Mouse (Mus musculus): ENCODE data around the gene Hist2h2aa2.
"Not testable (repeated sequence)": the region's sequence is repeated elsewhere in the genome, so short reads cannot be mapped to it uniquely, and the experiment has no call there.

Hist2h2aa2 gene

DNA sequence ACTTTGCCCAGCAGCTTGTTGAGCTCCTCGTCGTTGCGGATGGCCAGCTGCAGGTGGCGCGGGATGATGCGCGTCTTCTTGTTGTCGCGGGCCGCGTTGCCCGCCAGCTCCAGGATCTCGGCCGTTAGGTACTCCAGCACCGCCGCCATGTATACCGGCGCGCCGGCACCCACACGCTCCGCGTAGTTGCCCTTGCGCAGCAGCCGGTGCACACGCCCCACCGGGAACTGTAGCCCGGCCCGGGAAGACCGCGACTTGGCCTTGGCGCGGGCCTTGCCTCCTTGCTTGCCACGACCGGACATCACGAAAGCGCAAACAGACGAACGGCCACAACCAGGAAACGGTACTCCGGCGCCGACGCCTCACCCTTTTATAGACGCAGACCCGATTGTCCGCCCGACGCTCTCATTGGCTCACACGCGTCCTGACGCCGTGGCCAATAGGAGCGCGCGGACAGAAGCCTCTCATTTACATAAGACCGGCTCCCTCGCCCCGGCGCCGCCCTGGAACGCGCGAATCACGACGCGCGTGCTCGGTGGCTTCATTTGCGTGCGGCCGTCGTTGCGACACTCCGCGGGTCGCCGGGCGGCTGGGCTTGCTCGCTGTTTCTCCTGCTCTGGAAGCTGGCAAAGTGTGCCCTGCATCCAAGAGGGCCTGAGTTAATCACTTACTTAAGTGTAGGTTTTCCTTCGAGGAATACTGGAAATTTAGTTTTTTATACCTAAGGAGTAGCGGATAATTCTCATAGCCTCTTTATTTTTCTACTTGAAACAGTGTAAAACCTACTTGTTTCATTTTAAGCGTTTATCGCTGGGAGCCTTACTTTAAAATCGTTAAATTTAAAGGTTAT, at the start of gene Hist2h2aa2:
Hist2h2aa2 (minus strand) TSS at position 328 of the 850 bp plus-strand sequence.
- DNase-seq (ENCODE audit: low spot score): peak; percentile 89

DNA sequence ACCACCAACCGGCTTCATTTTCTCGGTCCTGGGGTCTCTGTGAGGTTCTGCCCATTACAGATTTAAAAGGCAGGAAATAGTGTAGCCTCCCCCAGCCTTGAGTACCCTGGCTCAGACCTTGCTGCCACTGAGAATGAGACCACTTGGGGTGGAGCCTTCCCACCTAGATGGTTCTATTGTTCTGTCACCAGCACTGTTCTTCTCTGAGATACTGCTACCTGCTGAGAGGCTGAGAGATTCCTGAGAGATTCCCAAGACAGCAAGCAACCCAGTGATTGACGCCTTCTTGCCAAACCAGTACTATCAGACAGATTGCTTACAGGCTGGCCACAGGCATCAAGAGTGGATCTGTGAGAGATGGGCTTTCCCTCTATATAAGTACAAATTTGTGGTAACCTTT, 49.1 kb upstream of the Hist2h2aa2 start:
- DNase-seq (ENCODE audit: low spot score): no peak

DNA sequence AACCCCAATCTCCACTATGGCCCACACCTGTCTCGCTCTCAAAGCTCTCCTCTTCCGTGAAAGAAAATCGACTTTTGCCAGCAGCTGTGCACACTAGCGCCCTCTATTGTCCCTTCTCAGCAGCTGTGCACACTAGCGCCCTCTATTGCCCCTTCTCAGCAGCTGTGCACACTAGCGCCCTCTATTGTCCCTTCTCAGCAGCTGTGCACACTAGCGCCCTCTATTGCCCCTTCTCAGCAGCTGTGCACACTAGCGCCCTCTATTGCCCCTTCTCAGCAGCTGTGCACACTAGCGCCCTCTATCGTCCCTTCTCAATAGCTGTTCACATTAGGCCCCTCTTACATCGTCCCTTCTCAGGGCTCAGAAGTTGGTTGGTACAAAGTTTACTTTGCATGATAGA, 47.3 kb upstream of the Hist2h2aa2 start:
- not testable (repeated sequence) for DNase-seq (ENCODE audit: low spot score)

DNA sequence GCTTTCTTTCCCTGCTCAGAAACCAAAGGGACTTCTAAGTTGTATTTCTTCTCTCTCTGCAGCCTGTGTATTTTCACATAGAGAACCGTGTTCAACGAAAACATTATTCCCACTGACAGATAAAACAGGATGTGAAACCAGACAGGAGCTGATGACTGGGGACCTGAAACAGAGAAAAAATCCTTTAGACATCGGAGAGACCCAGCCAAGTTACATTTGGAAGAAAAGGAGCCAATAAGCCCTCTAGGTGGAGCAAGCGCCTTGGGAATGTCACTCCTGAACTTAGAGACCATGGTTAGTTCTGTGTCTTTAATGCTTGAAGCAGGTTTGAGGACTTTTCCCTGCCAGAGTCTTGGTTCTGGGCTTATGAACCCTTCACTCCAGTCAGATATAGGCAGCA, 44.4 kb upstream of the Hist2h2aa2 start:
- DNase-seq (ENCODE audit: low spot score): no peak

DNA sequence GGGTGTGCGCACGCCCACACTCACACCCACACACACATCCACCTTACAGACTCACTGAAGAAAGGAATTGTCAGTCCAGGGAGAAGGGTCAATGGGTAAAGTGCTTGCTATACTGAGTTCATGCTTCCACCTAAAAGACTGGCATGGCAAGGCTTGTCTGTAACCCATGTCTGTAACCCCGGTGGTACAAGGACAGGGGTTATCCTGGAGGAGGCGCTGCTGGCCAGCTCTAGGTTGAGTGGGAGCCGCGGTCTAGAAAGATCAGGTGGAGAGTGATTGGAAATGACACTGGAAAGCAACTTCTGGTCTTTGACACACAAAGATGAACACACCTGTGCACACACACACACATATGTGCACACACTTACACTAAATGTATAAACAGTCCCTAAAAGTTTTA, 40.6 kb upstream of the Hist2h2aa2 start:
- DNase-seq (ENCODE audit: low spot score): no peak

DNA sequence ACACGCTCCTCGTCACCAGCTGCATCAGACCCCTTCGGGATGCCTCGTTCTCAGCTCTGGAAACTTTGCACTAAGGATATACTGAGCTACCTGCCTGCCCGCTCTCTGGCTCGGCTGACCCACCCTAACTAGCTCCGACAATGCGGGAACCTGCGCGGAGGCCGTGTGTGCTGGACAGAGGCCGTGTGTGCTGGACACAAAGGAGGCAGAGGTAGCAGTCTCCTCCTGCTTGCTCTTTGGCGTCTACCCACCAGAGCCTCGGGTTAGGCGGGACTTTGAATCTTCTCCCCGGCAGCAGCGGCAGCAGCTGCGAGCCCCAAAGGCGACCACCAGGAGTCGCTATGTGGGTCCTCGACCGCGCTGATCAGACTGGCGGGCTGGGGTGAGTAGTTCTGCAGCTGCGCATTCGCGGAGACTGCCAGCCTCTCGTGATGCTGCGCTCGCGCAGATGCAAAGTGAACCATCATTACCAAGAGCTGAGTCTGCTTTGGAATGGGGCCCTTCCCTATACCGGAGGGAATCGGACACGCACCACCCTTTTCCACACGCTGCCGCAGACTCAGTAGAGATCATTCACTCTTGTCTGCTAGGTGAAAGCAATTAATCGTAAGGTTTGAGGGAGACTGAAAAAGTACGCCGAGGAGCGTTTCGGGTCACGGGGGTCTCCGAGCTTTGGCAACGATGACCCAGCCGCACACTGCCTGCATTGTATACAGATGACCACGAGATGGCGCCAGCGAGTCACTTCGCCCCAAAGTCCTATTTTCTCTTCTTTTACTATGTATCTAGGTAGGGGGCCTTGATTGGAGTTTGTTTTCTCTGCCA, 37.9 kb upstream of the Hist2h2aa2 start:
- peak; percentile 89 for DNase-seq (ENCODE audit: low spot score)

DNA sequence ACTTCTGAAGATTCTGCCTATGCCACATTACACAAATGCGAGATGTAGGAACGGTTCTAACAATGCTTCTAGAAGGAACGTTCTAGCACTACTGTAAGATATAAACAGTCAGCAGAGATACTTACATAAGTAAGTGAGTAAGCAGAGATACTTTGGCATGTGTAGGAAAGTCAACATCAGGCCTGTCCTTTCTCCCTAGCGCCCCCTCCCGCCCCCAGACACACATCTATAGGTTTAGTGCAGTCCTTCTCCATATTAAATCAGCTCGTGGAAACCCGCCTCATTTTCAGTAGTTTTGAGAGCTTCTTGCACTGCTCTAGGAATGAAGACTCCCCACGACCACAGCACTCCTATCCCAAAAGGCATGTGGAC, 37.3 kb upstream of the Hist2h2aa2 start:
- no peak for DNase-seq (ENCODE audit: low spot score)

DNA sequence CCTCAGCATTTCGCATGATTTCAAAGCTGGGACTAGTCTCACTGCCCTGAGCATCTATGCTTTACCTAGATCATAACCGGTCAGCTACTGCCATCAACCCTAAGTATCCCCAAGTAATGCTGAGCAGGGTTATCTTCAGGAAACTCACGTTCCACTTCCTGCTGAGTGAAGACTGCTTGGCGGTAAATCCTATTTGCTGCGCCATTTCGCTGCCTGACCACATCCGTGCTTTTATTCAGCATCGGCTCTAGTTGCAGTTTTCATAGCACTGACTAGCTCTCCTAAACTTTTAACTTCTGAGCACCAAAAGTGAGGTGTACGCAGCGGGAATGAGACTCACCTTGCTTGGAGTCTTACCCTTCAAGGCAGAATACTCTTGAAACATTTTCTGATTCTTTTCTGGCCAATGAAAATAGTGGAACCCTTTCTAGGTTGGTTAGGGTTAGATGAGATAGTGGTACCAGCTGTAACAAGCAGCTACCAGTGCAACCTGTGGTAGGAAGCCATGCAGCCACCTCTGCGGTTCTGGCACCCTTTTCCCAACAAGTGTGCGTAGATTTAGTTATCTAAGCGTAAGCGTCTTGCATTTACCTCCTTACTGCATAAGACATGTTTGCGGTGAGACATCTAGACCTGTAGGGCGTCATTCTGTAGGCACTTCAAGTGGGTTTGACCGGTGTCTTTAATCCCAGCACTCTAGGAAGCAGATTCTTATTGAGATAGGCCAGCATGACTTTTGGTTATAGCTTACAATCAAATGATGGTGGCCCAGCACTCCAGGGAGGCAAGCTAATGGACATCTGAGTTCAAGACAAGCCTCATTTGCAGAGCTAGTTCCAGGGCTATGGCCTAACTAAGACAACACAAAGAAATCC, 33.8 kb upstream of the Hist2h2aa2 start:
- no peak for DNase-seq (ENCODE audit: low spot score)

DNA sequence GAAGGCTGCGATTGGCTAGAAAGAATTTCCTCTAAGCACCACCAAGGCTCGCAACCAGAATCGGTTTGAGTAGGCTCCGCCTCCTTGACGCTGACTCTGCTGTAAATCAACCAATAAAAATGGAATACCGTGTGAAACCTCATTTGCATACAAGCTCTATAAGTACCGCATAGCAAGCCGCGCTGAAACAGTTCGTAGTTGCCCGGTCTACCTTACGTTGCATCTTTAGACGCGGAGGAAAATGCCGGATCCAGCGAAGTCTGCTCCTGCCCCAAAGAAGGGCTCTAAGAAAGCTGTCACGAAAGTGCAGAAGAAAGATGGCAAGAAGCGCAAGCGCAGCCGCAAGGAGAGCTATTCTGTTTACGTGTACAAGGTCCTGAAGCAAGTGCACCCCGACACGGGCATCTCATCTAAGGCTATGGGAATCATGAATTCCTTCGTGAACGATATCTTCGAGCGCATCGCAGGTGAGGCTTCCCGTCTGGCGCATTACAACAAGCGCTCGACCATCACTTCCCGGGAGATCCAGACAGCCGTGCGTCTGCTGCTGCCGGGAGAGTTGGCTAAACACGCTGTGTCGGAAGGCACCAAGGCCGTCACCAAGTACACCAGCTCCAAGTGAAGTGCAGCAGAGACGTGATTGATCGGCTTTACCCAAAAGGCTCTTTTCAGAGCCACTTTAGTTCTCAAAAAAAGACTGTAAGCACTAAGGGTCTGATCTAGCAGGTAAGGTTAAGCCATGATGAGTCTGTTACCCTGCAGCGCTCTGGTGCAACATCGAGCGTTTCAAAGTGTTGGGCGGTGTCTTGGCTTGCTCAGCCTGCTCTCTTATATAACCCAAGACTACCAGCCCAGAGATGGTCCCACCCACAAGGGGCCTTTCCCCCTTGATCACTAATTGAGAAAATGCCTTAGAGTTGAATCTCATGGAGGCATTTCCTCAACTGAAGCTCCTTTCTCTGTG, 29.7 kb upstream of the Hist2h2aa2 start, which contains the start of gene Hist2h2bb:
Hist2h2bb (plus strand) TSS at position 242 of the 964 bp plus-strand sequence.
- DNase-seq (ENCODE audit: low spot score): peak; percentile 72

DNA sequence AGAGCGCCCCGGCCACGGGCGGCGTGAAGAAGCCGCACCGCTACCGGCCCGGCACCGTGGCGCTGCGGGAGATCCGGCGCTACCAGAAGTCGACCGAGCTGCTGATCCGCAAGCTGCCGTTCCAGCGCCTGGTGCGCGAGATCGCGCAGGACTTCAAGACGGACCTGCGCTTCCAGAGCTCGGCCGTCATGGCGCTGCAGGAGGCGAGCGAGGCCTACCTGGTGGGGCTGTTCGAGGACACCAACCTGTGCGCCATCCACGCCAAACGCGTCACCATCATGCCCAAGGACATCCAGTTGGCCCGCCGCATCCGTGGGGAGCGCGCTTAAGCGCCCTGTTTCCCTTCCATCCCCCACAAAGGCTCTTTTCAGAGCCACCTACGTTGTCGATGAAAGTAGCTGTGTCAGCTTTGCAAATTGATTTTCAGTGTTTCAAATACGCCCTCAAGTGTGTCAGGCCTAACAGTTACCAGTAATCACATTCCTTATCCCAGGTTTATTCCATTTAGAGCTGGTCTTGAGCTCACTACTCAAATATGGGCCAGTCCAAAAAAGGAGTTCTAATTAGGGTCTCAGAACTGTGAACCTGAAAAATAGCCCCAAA, 28.8 kb upstream of the Hist2h2aa2 start:
- not testable (repeated sequence) for DNase-seq (ENCODE audit: low spot score)

DNA sequence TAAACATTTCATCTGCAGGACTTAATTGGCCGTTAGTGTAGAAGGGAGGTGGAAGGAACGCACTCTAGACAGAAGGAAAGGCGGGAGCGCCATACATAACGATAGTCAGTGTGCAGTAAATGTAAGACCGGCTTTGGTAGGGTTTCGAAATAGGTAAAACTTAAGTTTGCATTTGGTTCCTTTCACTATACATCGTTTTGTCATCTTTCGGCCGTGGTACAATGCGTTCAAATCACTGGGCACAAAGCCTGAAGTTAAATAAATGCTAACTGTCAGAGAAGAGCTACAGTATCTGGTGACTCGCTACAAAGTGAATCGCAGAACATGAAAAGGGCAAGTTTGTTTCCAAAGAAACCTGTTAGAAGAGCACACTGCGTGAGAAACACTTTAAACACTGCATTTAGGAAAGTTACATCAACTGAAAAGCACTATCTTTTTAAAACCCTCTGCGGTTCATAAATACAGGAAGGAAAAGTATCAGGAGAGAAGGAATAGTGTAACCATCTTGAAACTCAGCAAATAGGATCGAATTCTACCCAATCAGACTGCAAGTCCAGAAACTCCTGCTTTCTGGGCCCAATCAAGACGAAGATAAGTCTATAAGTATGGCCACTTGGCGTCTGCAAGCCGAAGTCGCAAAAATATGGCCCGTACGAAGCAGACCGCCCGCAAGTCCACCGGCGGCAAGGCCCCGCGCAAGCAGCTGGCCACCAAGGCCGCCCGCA, 28.1 kb upstream of the Hist2h2aa2 start, which contains the start of gene Hist2h3b:
Hist2h3b (plus strand) TSS at position 604 of the 725 bp plus-strand sequence.
- peak; percentile 77 for DNase-seq (ENCODE audit: low spot score)

DNA sequence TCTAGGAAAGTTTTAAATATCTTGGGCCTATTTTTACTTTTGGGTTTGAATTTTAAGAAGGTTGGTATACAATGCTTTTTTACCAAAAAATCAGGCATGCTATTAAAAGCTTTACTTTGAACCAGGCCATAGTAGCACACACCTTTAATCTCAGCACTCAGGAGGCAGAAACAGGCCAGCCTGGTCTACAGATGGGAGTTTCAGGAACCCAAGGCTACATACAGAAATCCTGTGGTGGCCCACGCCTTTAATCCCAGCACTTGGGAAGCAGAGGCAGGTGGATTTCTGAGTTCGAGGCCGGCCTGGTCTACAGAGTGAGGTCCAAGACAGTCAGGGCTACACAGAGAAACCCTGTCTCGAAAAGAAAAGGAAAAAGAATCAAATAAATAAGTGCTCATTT, 27.5 kb upstream of the Hist2h2aa2 start:
- DNase-seq (ENCODE audit: low spot score): no peak

DNA sequence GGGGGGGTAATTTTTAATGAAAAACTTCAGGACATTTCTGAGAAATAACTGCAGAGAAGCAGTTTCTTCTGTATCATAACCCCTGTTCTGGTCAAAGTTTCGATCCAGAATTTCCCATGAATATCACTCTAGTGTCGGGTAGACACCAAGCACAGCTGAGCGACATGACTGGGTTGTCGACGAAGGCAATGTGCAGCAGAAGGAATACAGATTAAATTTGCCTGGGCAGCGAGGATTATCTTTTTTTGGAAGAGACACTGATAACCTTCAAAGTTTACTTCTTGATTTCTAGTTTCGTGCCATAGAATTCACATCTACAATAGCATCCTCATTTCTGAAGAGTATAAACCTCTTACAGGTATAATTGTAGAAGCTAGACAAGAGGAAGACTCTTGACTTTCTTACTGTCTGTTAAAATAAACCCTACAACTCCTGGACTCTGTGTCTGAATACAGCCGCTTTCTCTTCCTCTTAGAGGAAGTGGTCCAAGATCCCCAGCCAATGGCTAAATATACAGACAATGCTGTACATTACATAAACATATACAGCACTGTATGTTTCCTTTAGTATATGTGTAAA, 26.1 kb upstream of the Hist2h2aa2 start:
- no peak for DNase-seq (ENCODE audit: low spot score)

DNA sequence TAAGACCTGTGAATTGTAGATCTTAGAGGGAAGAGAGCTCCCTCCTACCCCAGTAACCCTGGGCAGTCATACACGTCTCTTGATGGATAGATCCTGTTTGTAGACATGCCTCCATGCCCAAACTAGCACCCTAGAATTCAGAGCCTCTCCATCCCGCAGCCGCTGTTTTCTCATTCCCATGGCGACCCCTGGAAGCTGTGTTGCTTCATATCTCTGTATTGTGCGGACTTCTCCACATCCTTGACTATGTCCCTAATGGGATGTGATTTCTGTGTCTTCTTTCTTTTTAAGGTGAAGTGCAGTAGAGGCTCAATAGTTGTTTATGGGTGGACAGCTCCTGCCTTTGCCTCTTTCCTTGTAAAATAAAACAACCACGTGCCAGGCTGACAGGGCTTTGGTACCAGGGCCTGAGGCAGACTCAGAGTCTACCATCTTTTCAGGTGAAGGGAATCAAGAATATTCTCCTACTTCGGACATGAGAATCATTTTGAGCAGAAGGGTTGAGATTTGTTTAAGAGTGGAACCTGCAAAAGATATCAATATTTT, 24.4 kb upstream of the Hist2h2aa2 start:
- no peak for DNase-seq (ENCODE audit: low spot score)

DNA sequence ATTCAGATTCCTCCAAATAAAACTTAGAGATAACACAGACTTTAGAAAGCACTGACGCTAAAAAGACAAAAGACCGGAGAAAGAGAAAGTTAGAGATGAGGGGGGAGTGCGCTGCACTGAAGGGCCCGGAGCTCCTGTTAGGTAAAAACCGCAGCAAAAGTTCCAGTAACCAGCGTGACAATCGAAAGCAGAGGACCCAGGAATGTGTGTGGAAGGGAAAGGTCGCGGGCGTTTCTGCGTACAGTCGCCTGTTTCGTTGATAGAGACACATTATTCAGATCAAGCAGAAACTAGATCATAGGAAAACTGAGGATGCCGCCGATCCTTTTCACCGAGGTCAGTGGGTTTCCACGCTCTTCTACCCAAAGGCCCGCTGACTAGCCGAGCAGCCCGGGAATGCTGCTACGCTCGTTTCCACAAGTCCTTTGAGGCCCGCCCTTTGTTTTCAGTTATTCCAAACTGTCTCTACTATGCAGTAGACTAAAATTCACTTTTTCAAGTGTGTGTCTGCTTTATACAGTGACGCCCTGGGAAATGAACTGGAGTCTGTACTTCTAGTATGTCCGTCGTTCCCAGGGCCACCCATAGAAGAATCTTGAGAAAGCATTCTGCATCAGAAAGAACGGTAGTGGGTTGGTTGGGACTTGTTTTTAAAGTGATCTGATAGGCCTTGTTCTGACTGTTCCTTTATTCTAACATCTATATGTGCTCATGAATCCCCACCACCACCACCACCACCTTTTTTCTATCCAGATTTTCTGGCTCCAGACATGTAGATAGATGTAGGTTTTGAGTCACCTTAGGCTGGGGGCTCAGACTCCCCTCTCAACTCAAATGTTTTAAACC, 23.7 kb upstream of the Hist2h2aa2 start:
- peak; percentile 42 for DNase-seq (ENCODE audit: low spot score)

DNA sequence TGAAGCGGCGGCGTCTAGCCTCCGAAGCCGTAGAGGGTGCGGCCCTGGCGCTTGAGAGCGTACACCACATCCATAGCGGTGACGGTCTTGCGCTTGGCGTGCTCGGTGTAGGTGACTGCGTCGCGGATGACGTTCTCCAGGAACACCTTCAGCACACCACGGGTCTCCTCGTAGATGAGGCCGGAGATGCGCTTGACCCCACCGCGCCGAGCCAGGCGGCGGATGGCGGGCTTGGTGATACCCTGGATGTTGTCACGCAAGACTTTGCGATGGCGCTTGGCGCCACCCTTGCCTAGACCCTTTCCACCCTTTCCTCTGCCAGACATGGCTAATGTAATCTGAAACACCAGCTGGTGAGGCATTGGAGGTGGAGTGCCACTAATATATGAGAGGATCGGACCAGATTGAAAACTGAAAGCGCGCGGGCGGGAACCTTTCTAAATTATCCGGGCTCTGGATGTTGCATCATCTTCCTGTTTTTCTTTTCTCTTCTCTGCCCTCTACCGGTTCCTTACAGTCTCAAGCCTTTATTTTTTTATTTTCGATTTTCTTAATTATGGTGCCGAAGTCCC, 23.0 kb upstream of the Hist2h2aa2 start, which contains the start of gene Hist2h4:
Hist2h4 (minus strand) TSS at position 333 of the 572 bp plus-strand sequence.
- peak; percentile 96 for DNase-seq (ENCODE audit: low spot score)

DNA sequence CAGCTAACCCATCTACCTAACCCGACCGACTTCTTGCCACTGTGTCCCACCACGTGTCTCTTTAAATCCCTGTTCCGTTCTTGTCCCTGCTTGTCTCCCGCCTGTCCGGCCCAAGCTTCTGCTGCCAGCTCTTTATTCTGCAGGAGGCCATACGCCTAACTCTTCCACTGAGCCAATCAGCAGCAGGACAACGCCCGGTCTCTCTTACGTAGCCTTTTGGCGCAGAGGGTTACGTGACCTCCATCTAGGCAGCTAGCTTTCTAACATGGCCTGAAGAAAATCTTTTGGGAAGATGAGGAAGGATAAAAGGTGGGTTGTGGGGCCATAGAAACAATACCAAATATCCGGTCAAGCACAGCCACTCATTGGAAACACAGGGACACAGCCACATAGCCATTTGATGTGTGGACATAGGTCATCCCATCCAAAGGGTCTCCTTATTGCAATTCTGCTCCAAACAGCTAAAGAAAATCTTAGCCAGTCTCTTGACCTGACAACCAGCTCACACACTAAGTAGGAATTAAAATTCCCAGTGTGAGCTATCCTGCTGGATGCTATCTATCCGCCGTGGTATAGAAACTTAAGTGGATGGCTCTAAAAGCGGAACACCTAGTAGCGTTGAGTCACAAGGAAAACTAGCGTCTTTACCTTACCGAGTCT, 22.3 kb upstream of the Hist2h2aa2 start:
- DNase-seq (ENCODE audit: low spot score): peak; percentile 61
